Mouse (Mus musculus) cortical plate, adult 2 months (tissue): ENCODE measurements around the gene Nampt.

ENCODE experiments used
- CTCF ChIP-seq: fragments of 200-500 bp; IDR thresholded peaks from 2 replicates; pipeline ENCODE4 v1.5.1; 2011; ENCODE audit warnings: mild to moderate bottlenecking, control low read depth, low read length; ENCODE audit not compliant: insufficient read depth; ENCODE audit errors: extremely low read depth
- POLR2A ChIP-seq: fragments of 200-500 bp; IDR thresholded peaks from 2 replicates; pipeline ENCODE4 v1.6.1; 2011; ENCODE audit warnings: mild to moderate bottlenecking, low read length, control low read depth; ENCODE audit not compliant: insufficient read depth; ENCODE audit errors: extremely low read depth

DNA sequence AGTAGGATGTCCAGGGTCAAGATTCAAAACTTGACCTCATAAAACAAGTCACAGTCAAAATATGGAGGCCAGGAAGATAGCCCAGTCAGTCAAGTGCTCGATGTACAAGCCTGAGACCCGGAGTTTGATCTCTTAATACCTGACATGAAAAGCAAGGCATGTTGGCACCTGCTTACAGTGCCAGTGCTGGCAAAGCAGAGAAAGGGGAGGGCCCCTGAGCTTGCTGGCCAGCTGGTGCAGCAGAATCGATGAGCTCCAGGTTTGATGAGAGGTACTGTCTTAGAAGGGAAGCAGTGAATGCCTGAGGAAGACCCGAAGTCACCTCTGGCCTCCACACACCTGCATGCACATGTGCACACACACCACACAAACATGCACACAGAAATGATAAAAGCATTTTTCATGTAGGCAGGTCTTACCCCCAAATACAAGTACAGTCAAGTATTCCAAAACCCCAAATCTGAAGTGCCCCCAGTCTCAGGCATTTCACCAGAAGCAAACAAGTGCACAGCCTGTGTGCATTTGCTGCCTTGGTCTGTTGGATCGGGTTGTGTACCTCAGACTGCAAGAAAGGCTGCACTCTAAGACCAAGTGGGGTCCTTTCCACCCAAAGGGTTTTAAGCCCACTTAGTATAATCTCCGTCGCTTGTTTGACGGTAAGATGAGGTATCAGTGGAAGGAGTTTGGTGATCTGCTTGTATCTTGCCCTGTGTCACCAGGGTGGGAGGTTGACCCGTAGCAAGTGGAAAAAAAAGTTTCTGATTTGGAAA lies 10.2 kb downstream of the Nampt start:
- TF ChIP-seq POLR2A (no peak), CTCF (no peak)
